Mouse (Mus musculus): ENCODE measurements around the gene Dars2.

GRCm38 (mm10) chr1:161033856-161034434 is 36.5 kb downstream of the Dars2 start:
- no peak for TF ChIP-seq CTCF (IDR thresholded peaks at IDR 0.05; ENCODE audit: control insufficient read depth, insufficient read depth, insufficient replicate concordance, low read depth, low read length)
- TF ChIP-seq POLR2A (IDR thresholded peaks at IDR 0.05; ENCODE audit: control insufficient read depth, low read depth, low read length): no peak

Measured in testis, adult 2 months (tissue).